Comparison of ENCODE assay signal across 23 mouse cellular contexts in the genomic region with DNA sequence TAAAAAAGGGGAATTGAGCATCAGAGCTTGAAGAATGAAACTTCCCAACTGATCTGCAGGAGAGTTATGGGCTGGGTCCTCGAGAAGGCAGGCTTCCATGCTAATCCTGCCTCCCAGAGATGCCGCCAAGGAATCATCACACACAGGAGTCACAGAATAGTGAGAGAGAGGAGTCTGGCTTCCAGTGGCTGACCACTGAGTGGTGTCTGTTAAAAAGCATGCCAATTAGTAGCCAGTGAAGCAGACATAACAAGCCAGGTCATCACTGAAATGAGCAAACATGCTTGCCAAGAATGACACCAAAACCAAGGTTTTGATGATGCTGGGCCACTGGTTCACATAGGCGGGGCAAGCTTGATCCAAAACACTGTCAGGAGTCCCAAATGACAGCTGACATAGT.
DNase-seq lines count a peak whose midpoint lies in the region; ATAC-seq and TF ChIP-seq lines count a peak whose summit lies in the region.
"Had no signal": no experiment of that assay in that cellular context is flagged by ENCODE, and none has a peak within 500 bp of the region (broad histone marks: within the 10 kb centered on the region; RNA-seq: fewer than 3 reads in every experiment).

No protein-coding gene starts in this region.

- H3K27ac ChIP-seq in lung, embryonic 15.5 days: 0 out of 2 replicates have a peak overlapping the region, but pooled peaks have one; percentile 6
- H3K27ac ChIP-seq: forebrain, embryonic 10.5 days; midbrain, embryonic 13.5 days had no signal

- H3K27me3 ChIP-seq in lung, embryonic 15.5 days: no peaks in the 10 kb centered on the region
- H3K27me3 ChIP-seq in Patski: no peaks in the 10 kb centered on the region
- H3K27me3 ChIP-seq: heart, embryonic 12.5 days; megakaryocyte, embryonic 14.5 days; midbrain, embryonic 13.5 days had no signal

- DNase-seq in cerebellum, postnatal 14 days: peak; percentile 67 to 72
- DNase-seq in cerebellum, adult 11-12 months: no peak
- no peak for DNase-seq in lung, adult 18-20 months
- DNase-seq in Patski (ENCODE audit: low read depth, low spot score): peak; percentile 66
- peak; percentile 57 for DNase-seq in retina, postnatal 1 day
- DNase-seq in right cerebral cortex, postnatal 14 days: no peak
- DNase-seq: adrenal gland, adult 8-10 months; cerebellum, adult 9-10 months; gastrocnemius, postnatal 14 days; heart, adult 18-20 months; heart, postnatal 10 days; kidney, adult 2 months; kidney, postnatal 10 days; right cerebral cortex, postnatal 25 days; spleen, adult 18-20 months had no signal

- no peaks in the 10 kb centered on the region for H3K9me3 ChIP-seq in lung, embryonic 15.5 days
- H3K9me3 ChIP-seq: forebrain, embryonic 10.5 days; midbrain, embryonic 13.5 days had no signal

- in situ Hi-C loops in Patski (cut with MboI; ENCODE audit: low pct_unique_long_range_greater_than_20kb): no loop called here

- no peak overlapping the region for H3K9ac ChIP-seq in lung, embryonic 15.5 days
- H3K9ac ChIP-seq: heart, embryonic 12.5 days; midbrain, embryonic 13.5 days had no signal

- no peak for ATAC-seq in lung, embryonic 15.5 days (ENCODE audit: borderline replicate concordance, extremely low read depth, low FRiP score, low TSS enrichment)
- ATAC-seq in Patski: peak; percentile 86
- no peak for ATAC-seq in CD4-positive, CD25-positive, alpha-beta regulatory T cell, adult 4 months
- ATAC-seq: activated CD4-positive, CD25-positive, alpha-beta regulatory T cell, adult 4 months; forebrain, embryonic 16.5 days; midbrain, embryonic 13.5 days had no signal

- no peak overlapping the region for H3K4me3 ChIP-seq in lung, embryonic 15.5 days
- H3K4me3 ChIP-seq: forebrain, embryonic 10.5 days; heart, embryonic 12.5 days; megakaryocyte, embryonic 14.5 days; midbrain, embryonic 13.5 days had no signal

- peaks cover 32% of the 10 kb centered on the region for H3K4me1 ChIP-seq in lung, embryonic 15.5 days
- H3K4me1 ChIP-seq: megakaryocyte, embryonic 14.5 days had no signal

- 58% methylated on average over 3 of the region's 3 CpGs for WGBS in lung, embryonic 15.5 days

- TF ChIP-seq CTCF in Patski (IDR thresholded peaks at IDR 0.05): peak; percentile 20

- POLR2A ChIA-PET in Patski (lab: Charles Lee): interaction anchor here (0.6 kb wide), 1 partner anchor 128 kb away, joined by 3 read pairs; no protein-coding TSS in a partner anchor

- H3K36me3 ChIP-seq in lung, embryonic 15.5 days: no peaks in the 10 kb centered on the region
- H3K36me3 ChIP-seq: forebrain, embryonic 10.5 days; midbrain, embryonic 13.5 days had no signal

- no peak overlapping the region for H3K4me2 ChIP-seq in lung, embryonic 15.5 days
- H3K4me2 ChIP-seq: heart, embryonic 12.5 days; midbrain, embryonic 13.5 days had no signal

- CTCF ChIA-PET in Patski (lab: Charles Lee): no interaction called here

Comparison
In these comparisons a context has a peak if more than half of its experiments do, and no peak if none do; other contexts are left out.
1. DNase-seq: peak in cerebellum, postnatal 14 days (2 of 2), Patski (single experiment) and retina, postnatal 1 day (single experiment); none in cerebellum, adult 11-12 months (single experiment), lung, adult 18-20 months (0 of 2) and right cerebral cortex, postnatal 14 days (single experiment).